Mouse (Mus musculus): ENCODE results near the gene Pald1.

DNA sequence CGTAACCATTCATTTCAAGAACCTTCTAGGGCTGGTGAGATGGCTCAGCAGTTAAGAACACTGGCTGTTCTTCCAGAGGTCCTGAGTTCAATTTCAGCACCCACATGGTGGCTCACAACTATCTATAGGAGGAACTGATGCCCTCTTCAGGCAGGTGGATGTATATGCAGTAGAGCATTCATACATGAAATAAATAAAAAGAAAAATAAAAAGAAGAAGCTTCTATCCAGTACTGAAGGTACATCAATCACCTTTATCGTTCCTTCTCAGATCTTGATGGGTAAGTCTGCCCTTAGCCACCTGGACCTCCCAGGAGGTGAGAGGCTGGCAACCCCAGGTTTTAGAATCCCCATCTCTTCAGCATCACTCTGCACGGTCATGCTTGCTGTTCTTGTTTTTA lies 31.9 kb upstream of the Pald1 start:
- TF ChIP-seq CTCF (conservative IDR thresholded peaks at IDR 0.05; ENCODE audit: insufficient read depth, insufficient read length, low read depth, low read length) (no peak), POLR2A (IDR thresholded peaks at IDR 0.05; ENCODE audit: low read depth, low read length) (no peak)
